Mouse (Mus musculus): ENCODE data around the gene Rabgap1. TPM values are rescaled to one million over a fixed set of nuclear protein-coding genes. Genes with fewer than 3 reads are reported as not detected.
A peak's percentile ranks its signal among the peaks of the same experiment; 100 is the strongest.

Rabgap1 gene
- total RNA-seq (2015; ENCODE audit: low replicate concordance) = 8.3 and 19.9 TPM in 2 replicates
- 6.2 and 12.5 TPM in 2 replicates for total RNA-seq (2017; ENCODE audit: low replicate concordance)

GRCm38 (mm10) chr2:37442611-37443591 lies at the start of gene Rabgap1, which contains the start of the genes Zbtb26 and Zbtb6:
Rabgap1 (plus strand) TSS chr2:37443279.
Zbtb26 (minus strand) TSS chr2:37443135.
Zbtb6 (minus strand) TSS chr2:37443171.
- ATAC-seq (replicated peaks; ENCODE audit: low FRiP score, poor library complexity, severe bottlenecking) = peak; percentile 99

- ATAC-seq (replicated peaks; ENCODE audit: low FRiP score, poor library complexity, severe bottlenecking) = no peak
Measured at GRCm38 (mm10) chr2:37395539-37395938, 47.5 kb upstream of the Rabgap1 start.

- no peak for ATAC-seq (replicated peaks; ENCODE audit: low FRiP score, poor library complexity, severe bottlenecking)
Measured at GRCm38 (mm10) chr2:37421903-37422302, 21.2 kb upstream of the Rabgap1 start.

DNA sequence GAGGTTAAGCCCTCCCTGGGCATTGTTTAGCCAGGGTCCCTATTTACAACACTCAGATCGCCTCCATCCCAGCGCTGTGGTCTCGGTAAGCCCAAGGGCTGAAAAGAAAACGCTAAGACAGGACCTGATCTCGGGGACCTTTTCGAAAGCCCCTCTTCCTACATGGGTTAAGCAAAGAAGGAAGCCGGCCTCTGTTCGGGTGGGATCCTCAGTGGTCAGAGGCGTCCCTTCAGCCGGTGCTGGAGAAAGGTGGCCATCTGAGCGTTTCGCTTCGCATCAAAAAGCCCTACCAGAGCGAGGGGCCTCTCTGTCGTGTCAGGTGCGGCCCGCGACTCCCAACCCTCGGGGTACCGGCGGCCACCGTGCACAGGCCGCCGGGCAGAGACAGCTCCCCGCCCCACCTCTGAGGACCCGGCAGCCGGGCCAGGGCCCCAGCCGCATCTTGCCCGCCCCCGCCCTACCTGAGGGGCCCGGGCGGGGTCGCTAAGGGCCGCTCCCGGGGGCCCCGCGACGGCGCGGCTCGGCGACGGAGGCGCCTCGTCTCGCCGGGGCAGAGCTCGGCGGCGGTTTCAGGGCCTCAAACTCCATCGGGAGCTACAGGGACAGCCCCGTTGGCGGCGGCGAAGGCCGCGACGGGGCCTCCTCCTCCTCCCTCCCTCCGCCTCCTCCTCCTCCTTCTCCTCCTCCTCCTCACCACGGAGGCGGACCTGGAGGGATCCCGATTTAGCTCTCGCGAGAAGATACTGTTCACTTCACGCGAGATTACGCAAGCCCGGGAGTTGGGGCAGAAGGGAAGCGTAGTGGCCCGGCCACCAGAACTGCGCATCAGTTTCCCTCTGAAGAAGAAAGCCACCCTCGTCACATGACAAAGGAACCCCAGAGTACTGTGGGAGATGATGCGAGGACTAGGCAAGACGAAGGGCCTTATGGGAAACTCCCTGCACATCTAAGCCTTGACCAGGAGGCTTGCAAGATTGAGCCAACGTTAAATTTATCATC lies 20.5 kb upstream of the Rabgap1 start, which contains the start of gene Rc3h2:
Gene Rc3h2, minus strand, starts transcription at position 598 of the 999 bp plus-strand sequence.
- ATAC-seq (replicated peaks; ENCODE audit: low FRiP score, poor library complexity, severe bottlenecking) = peak; percentile 98

GRCm38 (mm10) chr2:37423671-37424070 lies 19.4 kb upstream of the Rabgap1 start:
- no peak for ATAC-seq (replicated peaks; ENCODE audit: low FRiP score, poor library complexity, severe bottlenecking)

GRCm38 (mm10) chr2:37430593-37431464 lies 12.2 kb upstream of the Rabgap1 start:
- ATAC-seq (replicated peaks; ENCODE audit: low FRiP score, poor library complexity, severe bottlenecking) = peak; percentile 93

DNA sequence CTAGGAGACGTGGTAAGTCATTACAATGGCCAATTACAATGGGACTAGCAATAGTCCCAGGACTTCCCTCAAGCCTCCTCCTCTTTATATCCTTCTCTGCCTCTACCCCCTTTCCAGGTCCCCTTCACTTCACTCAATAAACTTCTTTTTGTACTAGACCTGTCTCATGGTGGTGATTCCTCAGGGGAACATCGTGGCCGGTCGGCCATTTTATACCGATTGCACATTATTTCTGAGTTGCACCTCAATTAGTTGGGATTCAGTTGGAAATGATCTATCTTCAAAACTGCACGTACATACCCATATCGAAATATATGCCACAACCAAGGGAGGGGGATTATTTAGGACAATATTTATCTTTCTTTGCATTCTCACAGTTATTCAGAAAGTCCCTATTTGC lies 11.5 kb upstream of the Rabgap1 start:
- ATAC-seq (replicated peaks; ENCODE audit: low FRiP score, poor library complexity, severe bottlenecking) = no peak

DNA sequence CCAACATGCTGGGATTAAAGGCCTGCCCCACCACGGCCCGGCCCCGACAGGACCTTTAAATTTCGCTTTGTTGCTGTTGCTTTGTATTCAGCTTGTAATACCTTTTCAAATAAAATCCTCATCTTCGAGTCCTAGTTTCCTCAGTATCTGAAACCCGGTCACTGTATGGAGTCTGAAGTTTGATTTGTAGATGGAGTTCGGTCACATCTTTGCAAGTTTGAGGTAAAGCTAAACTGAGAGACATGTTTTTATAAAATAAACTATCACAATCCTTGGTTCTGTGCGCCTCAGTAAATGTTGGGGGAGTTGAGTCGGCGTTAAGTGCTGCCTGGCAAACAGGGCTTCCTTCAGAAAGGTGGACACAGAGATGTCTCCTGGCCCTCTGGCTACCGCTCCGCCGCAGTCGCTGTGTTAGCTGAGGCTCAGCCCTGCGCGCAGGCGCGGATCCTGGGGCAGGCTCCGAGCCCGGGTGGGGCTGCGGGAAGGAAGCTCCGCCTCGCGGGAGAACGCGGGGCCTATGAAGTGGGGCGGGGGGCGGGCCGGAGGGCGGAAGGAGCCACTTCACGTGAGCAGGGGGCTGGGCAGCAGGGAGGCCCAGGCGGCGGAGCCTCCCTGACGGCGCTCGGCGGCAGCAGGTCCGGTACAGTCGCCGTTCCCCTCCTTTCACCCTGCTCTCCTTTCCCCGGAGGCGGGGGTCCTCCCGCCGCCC lies 8.7 kb downstream of the Rabgap1 start:
- peak; percentile 99 for ATAC-seq (replicated peaks; ENCODE audit: low FRiP score, poor library complexity, severe bottlenecking)

GRCm38 (mm10) chr2:37452376-37452760 lies 9.3 kb downstream of the Rabgap1 start:
- 0 out of 2 replicates have a peak, but pooled peaks have one; percentile 4 for ATAC-seq (replicated peaks; ENCODE audit: low FRiP score, poor library complexity, severe bottlenecking)

- no peak for ATAC-seq (replicated peaks; ENCODE audit: low FRiP score, poor library complexity, severe bottlenecking)
Measured at GRCm38 (mm10) chr2:37460707-37461106, 17.6 kb downstream of the Rabgap1 start.

- no peak for ATAC-seq (replicated peaks; ENCODE audit: low FRiP score, poor library complexity, severe bottlenecking)
Measured at GRCm38 (mm10) chr2:37466266-37466665, 23.2 kb downstream of the Rabgap1 start.

DNA sequence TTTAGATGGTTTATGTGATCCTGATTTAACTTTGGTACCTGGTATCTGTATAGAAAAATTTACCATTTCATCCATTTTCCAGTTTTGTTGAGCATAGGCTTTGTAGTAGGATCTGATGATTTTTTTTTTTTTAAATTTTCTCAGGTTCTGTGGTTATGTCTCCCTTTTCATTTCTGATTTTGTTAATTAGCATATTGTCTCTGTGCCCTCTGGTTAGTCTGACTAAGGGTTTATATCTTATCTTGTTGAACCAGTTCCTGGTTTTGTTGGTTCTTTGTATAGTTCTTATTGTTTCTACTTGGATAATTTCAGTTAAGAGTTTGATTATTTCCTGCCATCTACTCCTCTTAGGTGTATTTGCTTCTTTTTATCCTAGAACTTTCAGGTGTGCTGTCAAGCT lies 36.5 kb downstream of the Rabgap1 start:
- ATAC-seq (replicated peaks; ENCODE audit: low FRiP score, poor library complexity, severe bottlenecking) = no peak

DNA sequence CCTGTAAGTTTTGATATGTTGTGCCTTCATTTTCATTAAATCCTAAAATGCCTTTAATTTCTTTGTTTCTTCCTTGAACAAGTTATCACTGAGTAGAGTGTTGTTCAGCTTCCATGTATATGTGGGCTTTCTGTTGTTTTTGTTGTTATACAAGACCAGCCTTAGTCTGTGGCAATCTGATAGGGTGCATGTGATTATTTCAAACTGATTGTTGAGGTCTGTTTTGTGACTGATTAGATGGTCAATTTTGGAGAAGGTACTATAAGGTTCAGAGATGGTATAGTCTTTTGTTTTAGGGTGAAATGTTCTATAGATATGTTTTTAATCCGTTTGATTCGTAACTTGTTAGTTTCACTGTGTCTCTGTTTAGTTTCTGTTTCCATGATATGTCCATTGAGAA lies 37.0 kb downstream of the Rabgap1 start:
- no peak for ATAC-seq (replicated peaks; ENCODE audit: low FRiP score, poor library complexity, severe bottlenecking)

DNA sequence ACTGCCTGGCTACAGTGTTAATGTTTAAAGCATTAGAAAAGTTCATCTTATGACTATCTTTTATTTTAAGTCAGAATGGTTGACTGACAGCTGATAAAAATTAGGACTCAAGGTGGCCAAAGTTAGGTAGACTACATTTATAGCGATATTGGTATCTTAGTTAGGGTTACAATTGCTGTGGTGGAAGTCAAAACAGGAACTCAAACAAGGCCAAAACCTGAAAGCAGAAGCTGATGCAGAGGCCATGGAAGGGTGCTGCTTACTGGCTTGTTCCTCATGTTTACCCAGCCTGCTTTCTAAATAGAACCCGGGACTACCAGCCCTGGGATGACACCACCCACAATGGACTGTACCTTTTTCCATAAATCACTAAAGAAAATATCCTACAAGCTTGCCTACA lies 41.1 kb downstream of the Rabgap1 start:
- ATAC-seq (replicated peaks; ENCODE audit: low FRiP score, poor library complexity, severe bottlenecking) = no peak

GRCm38 (mm10) chr2:37485370-37485769 lies 42.3 kb downstream of the Rabgap1 start:
- peak; percentile 66 for ATAC-seq (replicated peaks; ENCODE audit: low FRiP score, poor library complexity, severe bottlenecking)

DNA sequence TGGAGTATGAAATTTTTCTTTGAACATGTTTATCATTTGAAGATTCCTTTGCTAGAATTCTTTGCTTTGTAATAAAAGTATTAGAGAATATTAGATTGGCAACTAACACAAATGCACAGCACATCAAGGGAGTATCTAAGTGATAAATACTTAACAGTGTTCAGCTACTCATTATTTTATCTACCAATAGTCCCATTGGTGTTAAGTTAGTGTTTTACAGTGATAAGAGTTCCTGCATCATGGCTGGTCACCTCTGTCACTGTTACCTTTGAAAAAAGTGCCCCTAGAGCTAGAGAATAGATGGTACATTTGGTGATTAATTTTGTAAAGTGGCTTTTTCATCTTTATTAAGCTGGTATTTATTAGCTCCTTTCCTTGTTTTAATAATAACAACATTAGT lies 43.3 kb downstream of the Rabgap1 start:
- no peak for ATAC-seq (replicated peaks; ENCODE audit: low FRiP score, poor library complexity, severe bottlenecking)

DNA sequence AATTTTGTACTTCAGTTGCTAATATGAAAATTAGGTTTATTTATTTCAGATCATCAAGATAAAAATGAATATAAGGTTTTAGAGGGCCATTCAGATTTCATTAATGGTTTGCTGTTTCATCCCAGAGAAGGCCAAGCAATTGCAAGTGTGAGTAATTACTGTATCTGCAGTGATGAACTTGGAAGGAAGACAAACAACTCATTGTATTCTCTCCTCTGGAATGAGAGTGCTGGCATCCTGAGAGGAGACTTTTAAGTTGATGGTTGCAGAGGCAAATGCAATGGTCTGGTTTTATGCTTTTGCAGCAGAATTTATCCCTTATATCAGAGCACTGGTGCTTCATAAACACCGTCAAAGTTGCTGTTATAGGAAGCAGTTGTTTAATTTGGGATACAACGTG lies 45.9 kb downstream of the Rabgap1 start:
- no peak for ATAC-seq (replicated peaks; ENCODE audit: low FRiP score, poor library complexity, severe bottlenecking)

DNA sequence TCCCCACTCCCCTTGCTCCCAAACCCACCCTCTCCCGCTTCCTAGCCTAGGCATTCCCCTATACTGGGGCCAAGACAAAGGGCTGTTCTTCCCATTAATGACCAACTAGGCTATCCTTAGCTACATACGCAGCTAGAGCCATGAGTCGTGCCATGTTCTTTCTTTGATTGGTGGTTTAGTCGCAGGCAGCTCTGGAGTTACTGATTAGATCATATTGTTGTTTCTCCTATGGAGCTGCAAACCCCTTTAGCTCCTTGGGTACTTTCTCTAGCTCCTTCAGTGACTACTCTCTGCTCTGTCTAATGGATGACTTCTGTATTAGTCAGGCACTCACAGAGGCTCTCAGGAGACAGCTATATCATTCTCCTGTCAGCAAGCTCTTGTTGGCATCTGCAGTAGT lies 54.2 kb downstream of the Rabgap1 start:
- ATAC-seq (replicated peaks; ENCODE audit: low FRiP score, poor library complexity, severe bottlenecking) = no peak
